19 mouse cellular contexts compared by ENCODE assay signal in genomic region chr5:146931904-146932553, GRCm38 (mm10).
"Had no signal": no experiment of that assay in that cellular context is flagged by ENCODE, and none has a peak within 500 bp of the region (broad histone marks: within the 10 kb centered on the region; RNA-seq: fewer than 3 reads in every experiment).

No protein-coding gene starts in this region.

- DNase-seq: lung, adult 18-20 months; lung, embryonic 14.5 days; lung, postnatal 10 days; lung, postnatal 4 days; midbrain, embryonic 14.5 days; retina, postnatal 1 day; right cerebral cortex, adult 18-20 months; right cerebral cortex, postnatal 25 days; right cerebral cortex, postnatal 4 days; thymus, adult 18-20 months; thymus, postnatal 14 days; thymus, postnatal 36 days had no signal

- H3K4me3 ChIP-seq: midbrain, embryonic 10.5 days; midbrain, embryonic 12.5 days; myocyte; neural tube, embryonic 13.5 days; neural tube, embryonic 15.5 days; stomach, embryonic 15.5 days had no signal

- H3K9ac ChIP-seq: lung, embryonic 14.5 days; midbrain, embryonic 12.5 days; neural tube, embryonic 13.5 days; neural tube, embryonic 15.5 days; stomach, embryonic 15.5 days had no signal

- ATAC-seq: midbrain, embryonic 16.5 days had no signal

- H3K9me3 ChIP-seq: midbrain, embryonic 10.5 days; midbrain, embryonic 12.5 days; neural tube, embryonic 13.5 days; neural tube, embryonic 15.5 days; stomach, embryonic 15.5 days had no signal

- H3K27me3 ChIP-seq: midbrain, embryonic 12.5 days; neural tube, embryonic 13.5 days; neural tube, embryonic 15.5 days; stomach, embryonic 15.5 days had no signal

- H3K27ac ChIP-seq: midbrain, embryonic 10.5 days; midbrain, embryonic 12.5 days; neural tube, embryonic 13.5 days; neural tube, embryonic 15.5 days; stomach, embryonic 15.5 days had no signal

- H3K4me1 ChIP-seq: midbrain, embryonic 10.5 days; midbrain, embryonic 12.5 days; neural tube, embryonic 13.5 days; neural tube, embryonic 15.5 days; stomach, embryonic 15.5 days had no signal

- H3K36me3 ChIP-seq: midbrain, embryonic 10.5 days; midbrain, embryonic 12.5 days; neural tube, embryonic 13.5 days; neural tube, embryonic 15.5 days; stomach, embryonic 15.5 days had no signal

- H3K4me2 ChIP-seq: lung, embryonic 14.5 days; midbrain, embryonic 12.5 days; neural tube, embryonic 13.5 days; neural tube, embryonic 15.5 days; stomach, embryonic 15.5 days had no signal
